Mouse (Mus musculus): ENCODE results near the gene Ostm1.

GRCm38 (mm10) chr10:42562272-42562671 lies 21.4 kb upstream of the Ostm1 start:
- TF ChIP-seq POLR2A (IDR thresholded peaks at IDR 0.05; ENCODE audit: low read depth, low read length) (no peak), CTCF (IDR thresholded peaks at IDR 0.05; ENCODE audit: borderline replicate concordance, insufficient read depth, low read length) (no peak)

Data from embryonic fibroblast, embryonic 13.5 days (primary cell).